Mouse (Mus musculus) activated CD4-positive, CD25-positive, alpha-beta regulatory T cell, adult 4 months (primary cell): ENCODE measurements around the gene Pkd1. TPM values are rescaled to one million over a fixed set of nuclear protein-coding genes. Genes with fewer than 3 reads are reported as not detected.

Experiments
- ATAC-seq: one replicate; pipeline ENCODE4 v1.8.0; 2017
- polyA plus RNA-seq, 2 experiments: library from polyadenylated mRNA; unstranded; fragments of 100-300 nt; shearing (Covaris generic); gene quantifications; one replicate each; pipeline ENCODE4 v1.2.1; 2017

Pkd1 gene
- polyA plus RNA-seq, 2 experiments from 2014 or later, result 11.5 to 15.4 TPM

DNA sequence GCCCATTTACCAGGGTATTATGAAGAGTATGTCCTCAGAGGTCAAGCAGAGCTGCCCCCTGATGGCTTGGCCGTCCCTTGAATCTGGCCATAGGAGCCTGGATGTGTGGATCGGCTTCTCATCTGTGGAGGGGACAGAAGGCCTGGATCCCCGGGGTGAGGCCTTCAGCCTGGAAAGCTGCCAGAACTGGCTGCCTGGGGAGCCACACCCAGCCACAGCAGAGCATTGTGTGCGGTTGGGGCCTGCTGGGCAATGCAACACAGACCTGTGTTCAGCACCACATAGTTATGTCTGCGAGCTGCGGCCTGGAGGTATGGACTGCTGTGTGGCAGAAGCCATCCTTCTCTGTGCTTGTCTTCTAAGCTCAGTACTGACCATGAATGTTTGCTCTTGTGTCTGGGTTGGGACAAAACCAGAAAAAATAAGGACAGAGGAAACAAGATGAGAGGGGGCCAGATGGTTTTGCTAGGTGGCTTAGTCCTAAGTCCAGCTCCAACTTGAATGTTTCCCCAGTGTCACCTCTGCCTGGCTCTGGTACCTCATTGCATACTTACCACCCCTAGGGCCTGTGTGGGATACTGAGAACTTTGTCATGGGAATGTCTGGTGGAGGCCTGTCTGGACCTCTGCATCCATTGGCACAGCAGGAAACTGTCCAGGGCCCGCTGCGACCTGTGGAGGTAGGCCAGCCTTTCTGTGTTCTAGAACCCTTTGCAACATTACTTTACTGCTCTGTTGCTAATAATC, 17.6 kb downstream of the Pkd1 start:
- no peak for ATAC-seq

- no peak for ATAC-seq
Observed at GRCm38 (mm10) chr17:24569837-24570236, 20.2 kb downstream of the Pkd1 start.

DNA sequence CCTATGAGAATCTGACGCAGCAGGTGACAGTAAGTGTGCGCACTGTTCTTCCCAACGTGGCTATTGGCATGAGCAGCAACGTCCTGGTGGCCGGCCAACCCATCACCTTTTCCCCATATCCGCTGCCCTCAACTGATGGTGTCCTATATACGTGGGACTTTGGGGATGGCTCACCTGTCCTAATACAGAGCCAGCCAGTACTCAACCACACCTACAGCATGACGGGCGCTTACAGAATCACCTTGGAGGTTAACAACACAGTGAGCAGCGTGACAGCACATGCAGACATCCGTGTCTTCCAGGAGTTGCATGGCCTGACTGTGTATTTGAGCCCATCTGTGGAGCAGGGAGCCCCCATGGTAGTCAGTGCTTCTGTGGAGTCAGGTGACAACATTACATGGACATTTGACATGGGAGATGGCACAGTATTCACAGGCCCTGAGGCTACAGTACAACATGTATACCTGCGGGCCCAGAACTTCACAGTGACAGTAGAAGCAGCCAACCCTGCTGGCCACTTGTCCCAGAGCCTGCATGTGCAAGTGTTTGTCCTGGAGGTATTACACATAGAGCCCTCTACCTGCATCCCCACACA, 23.1 kb downstream of the Pkd1 start:
- no peak for ATAC-seq

GRCm38 (mm10) chr17:24573811-24574210, 24.2 kb downstream of the Pkd1 start:
- no peak for ATAC-seq

DNA sequence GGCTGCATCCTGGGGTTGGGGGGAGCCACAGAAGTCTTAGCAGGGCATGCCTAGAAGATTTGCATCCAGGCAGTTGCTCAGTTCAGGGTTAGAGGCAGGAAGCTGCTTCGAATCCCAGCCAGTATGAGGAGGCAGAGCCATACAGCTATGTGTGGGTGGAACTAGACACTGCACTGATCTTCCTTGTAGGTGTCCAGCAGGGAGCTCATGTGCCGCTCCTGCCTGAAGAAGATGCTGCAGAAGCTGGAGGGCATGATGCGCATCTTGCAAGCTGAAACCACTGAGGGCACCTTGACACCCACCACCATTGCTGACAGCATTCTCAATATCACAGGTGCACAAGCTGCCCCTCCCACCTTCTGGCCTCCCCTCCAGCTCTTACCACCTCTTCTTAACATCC, 29.9 kb downstream of the Pkd1 start:
- no peak for ATAC-seq

- no peak for ATAC-seq
Observed at GRCm38 (mm10) chr17:24580287-24580686, 30.7 kb downstream of the Pkd1 start.

GRCm38 (mm10) chr17:24583599-24584460, 34.2 kb downstream of the Pkd1 start:
- no peak for ATAC-seq

- no peak for ATAC-seq
Observed at GRCm38 (mm10) chr17:24584520-24584919, 34.9 kb downstream of the Pkd1 start.

DNA sequence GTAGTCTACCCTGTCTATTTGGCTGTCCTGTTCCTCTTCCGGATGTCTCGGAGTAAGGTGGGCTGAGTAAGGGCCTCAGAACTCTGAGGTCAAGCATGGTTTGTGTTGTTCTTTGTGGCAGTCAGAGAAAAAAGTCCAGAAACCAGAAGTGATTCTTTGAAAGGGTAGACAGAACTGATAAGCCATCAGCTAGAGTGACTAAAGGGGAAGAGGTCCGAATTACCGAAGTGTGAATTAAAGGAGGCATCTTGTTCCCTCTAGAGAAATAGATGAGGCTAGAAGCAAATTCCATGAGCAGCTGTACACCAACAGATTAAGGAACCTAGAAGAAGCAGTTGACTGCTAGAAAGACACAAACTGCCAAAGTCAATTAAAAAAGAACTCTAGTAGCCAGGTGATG, 36.9 kb downstream of the Pkd1 start:
- no peak for ATAC-seq

GRCm38 (mm10) chr17:24590943-24591342, 41.3 kb downstream of the Pkd1 start:
- ATAC-seq, result no peak

DNA sequence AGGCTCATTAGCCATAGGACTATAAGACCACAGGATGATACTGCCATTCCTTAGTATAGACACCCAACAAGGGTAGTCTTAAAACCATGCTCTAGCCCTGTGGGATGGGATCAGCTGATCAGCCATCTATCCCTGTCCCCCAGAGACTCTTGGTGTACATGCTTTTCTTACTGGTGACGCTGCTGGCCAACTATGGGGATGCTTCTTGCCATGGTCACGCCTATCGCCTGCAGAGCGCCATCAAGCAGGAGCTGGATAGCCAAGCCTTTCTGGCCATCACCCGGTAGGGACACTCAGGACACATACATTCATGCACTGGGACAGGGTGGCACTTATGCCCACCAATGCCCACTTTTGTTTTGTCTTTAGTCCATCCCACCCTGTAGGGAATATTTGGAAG, 42.1 kb downstream of the Pkd1 start:
- no peak for ATAC-seq

DNA sequence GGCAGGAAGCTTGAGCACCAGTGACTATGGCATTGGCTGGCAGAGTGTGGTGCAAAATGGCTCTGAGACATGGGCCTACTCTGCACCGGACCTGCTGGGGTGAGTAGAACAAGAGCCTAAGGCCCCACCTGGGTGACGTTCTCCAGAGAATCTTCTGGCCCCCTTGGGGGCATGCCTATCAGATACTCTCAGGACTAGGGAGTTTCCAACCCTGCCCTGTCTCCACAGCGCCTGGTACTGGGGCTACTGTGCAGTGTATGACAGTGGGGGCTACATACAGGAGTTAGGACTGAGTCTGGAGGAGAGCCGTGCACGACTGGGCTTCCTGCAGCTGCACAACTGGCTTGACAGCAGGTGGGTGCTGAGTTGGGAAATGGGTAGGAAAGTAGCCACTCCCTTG, 43.6 kb downstream of the Pkd1 start:
- no peak for ATAC-seq

DNA sequence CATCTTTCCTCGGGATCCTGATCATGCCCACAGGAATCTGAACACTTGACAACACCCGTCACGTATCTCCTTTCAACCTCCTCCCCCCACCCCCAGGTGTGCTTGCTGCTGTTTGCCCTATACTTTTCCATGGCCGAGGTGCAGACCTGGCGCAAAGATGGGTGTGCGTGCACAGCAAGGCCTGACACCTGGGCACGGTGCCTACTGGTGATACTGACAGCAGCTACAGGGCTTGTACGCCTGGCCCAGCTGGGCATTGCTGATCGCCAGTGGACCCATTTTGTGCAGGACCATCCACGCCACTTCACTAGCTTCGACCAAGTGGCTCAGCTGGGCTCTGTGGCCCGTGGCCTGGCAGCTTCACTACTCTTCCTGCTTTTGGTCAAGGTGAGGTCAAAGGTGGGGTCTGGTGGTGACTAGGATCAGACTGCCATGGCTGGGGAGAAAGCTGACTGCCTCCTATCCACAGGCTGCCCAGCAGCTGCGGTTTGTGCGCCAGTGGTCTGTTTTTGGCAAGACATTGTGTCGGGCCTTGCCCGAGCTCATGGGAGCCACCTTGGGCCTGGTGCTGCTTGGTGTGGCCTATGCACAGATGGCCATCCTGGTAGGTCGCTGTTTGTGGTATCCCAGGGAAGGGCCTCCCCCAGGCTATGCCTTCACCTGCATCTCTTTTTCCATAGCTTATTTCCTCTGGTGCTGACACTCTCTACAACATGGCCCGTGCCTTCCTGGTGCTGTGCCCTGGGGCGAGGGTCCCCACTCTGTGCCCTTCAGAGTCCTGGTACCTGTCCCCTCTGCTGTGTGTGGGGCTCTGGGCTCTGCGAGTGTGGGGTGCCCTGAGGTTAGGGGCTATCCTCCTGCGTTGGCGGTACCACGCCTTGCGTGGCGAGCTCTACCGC, 44.6 kb downstream of the Pkd1 start:
- no peak for ATAC-seq

DNA sequence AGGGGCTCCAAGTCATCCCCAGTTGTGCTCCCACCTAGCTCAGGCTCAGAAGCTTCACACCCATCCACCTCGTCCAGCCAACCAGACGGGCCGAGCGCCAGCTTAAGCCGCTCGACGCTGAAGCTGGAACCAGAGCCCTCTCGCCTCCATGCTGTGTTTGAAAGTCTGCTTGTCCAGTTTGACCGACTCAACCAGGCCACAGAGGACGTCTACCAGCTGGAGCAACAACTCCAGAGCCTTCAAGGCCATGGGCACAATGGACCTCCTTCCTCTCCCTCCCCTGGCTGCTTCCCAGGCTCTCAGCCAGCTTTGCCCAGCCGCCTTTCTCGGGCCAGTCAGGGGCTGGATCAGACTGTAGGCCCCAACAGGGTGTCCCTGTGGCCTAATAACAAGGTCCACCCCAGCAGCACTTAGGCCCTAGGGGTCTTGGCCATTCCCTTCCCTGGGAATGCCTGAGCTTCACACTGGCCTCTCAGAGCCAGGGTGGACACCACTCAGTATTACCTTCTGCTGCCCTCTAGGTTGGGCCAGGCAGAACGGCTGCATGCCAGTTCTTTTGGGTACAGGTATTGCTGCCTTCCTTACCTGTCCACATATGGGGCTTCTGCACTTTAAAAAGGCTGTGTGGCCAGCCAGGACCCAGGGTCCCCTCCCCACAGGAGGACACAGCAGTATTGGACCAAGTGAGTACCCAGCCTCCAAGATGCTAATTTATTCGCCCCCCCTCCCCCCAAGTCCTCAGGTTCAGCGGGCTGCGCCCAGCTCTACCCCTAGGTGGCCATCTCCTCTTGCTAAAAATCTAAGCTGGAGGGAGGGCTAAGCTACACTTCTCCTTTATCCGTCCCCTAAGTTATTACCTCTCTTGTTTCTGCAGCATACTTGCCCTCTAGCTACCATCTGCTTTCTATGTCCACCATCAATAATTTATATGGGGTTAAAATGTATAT, 45.8 kb downstream of the Pkd1 start:
- no peak for ATAC-seq

GRCm38 (mm10) chr17:24596073-24596466, 46.4 kb downstream of the Pkd1 start:
- no peak for ATAC-seq

DNA sequence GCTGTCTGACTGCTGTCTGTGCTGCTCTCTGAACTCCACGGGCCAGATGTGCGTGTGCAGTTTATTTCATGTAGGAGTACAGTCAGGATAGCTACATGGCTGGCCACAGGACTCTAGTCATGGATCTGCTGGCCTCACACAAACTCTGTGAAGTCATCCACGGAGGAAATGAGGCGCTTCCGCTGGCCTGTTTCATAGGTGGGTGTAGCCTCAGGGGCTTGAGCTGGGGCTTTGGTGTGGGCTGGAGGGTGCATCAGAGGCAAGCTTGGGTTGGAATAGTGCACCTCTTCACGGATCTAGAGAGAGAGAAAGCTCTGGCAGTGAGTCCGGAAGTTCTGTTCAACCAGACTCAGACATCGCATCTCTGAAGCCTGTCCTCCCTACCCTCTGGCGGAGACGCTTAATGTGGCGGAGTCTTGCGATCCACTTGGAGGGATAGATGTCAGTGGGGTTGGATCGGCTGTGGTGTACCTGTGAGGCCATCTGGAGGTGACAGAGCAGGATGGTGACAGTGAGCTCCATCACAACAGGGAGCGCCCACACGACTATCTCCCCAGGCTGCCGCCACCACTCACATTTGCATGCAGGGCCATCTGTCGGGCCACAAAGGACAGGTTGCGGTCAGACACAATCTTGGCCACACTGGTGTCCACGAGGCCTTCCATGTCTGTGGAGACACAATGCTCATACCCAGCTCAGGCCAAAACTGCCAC, 47.0 kb downstream of the Pkd1 start:
- no peak for ATAC-seq

DNA sequence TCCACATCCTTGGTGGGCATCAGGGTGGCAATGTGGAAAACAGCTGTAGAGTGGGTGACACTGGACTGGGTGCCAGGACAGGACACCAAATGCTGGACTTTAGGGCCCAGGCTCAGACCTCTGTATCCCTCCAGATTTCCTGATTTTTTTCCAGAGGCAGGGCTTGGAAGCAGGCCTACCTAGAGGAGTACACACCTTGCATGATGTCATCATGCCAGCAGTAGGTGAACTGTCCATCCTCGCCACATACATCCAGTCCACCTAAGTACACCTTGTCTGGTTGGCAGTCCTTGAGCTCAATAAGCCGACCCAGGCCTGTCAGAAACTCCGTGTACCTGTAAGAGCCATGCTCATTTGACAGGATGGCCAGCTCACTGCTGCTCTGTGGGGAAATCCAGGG, 48.4 kb downstream of the Pkd1 start:
- ATAC-seq, result no peak

- ATAC-seq, result no peak
Observed at GRCm38 (mm10) chr17:24600502-24600901, 50.9 kb downstream of the Pkd1 start.

DNA sequence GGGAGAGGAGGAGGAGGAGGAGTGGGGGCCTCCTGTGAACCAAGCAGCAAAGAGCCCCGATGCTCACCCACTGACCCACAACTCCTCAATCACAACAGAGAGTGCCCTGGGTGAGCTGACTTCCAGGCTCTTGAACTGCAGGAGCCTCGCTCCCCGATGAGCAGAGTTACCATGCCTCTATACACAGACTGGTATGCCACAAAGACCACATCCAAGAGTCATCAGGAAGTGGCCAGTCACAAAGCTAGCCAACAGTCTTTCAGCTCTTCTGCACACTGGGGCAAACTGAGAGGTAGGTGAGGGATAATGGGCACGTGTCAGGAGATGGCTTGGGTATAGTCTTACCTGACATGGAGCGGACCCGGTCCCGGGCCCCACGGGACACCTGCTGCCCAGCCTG, 54.3 kb downstream of the Pkd1 start:
- no peak for ATAC-seq

GRCm38 (mm10) chr17:24604557-24604956, 54.9 kb downstream of the Pkd1 start:
- ATAC-seq, result no peak

DNA sequence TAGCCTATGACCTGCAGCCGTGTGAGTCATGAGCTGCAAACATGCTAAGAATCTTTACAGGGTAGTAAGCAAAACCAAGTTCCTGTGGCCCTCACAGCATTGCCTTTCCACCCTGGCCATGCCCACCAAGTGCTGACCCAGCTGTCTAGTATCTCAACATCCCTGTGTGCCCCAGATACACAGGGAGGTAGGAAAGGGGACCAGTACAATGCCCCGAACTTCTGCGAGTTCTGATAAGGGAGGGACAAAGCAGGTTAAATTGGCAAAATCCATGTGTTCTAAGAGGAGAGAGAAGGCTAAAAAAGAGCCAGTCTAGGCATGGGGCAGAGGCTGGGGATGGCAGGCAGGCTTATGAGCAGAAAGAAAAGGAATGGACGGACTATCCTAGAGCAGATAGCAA, 58.7 kb downstream of the Pkd1 start:
- ATAC-seq, result no peak
